Mouse (Mus musculus): ENCODE results near the gene Gpr21. TPM values are rescaled to one million over a fixed set of nuclear protein-coding genes. Genes with fewer than 3 reads are reported as not detected.
A peak's percentile ranks its signal among the peaks of the same experiment; 100 is the strongest.

Gpr21 gene
- polyA plus RNA-seq (2012; rRNA removed) = 0.10 and 0.12 TPM in 2 replicates

GRCm38 (mm10) chr2:37516030-37516710 lies at the start of gene Gpr21:
Gene Gpr21, plus strand, starts transcription at chr2:37516332.
- Histone ChIP-seq H3K27me3 (ENCODE audit: control insufficient read depth, insufficient read depth, low read length) (no peaks in the 10 kb centered on the region), H3K36me3 (ENCODE audit: control insufficient read depth, insufficient read depth, low read length) (no peaks in the 10 kb centered on the region; the same call in 1 of the 2 replicates), H3K4me3 (ENCODE audit: control insufficient read depth, low read depth, low read length) (peak within 1 kb of the TSS; percentile 70), H3K27ac (ENCODE audit: control insufficient read depth, insufficient read depth, low read depth, low read length) (no peak within 1 kb of the TSS), H3K4me1 (ENCODE audit: control insufficient read depth, insufficient read depth, low read length) (no peaks in the 10 kb centered on the region)
- no peak for TF ChIP-seq POLR2A (IDR thresholded peaks at IDR 0.05; ENCODE audit: control insufficient read depth, low read depth, low read length)

GRCm38 (mm10) chr2:37479559-37479958 lies 36.6 kb upstream of the Gpr21 start:
- TF ChIP-seq POLR2A (IDR thresholded peaks at IDR 0.05; ENCODE audit: control insufficient read depth, low read depth, low read length) = no peak
- TF ChIP-seq CTCF (IDR thresholded peaks at IDR 0.05; ENCODE audit: control insufficient read depth, insufficient read depth, insufficient replicate concordance, low read depth, low read length) = no peak
- peaks cover 4% of the 10 kb centered on the region for H3K36me3 ChIP-seq (ENCODE audit: control insufficient read depth, insufficient read depth, low read length)
- H3K4me3 ChIP-seq (ENCODE audit: control insufficient read depth, low read depth, low read length) = no peak overlapping the region
- H3K4me1 ChIP-seq (ENCODE audit: control insufficient read depth, insufficient read depth, low read length) = no peaks in the 10 kb centered on the region
- no peaks in the 10 kb centered on the region for H3K27me3 ChIP-seq (ENCODE audit: control insufficient read depth, insufficient read depth, low read length)
- no peak overlapping the region for H3K27ac ChIP-seq (ENCODE audit: control insufficient read depth, insufficient read depth, low read depth, low read length)

GRCm38 (mm10) chr2:37480039-37480438 lies 36.1 kb upstream of the Gpr21 start:
- peaks cover 4% of the 10 kb centered on the region for H3K36me3 ChIP-seq (ENCODE audit: control insufficient read depth, insufficient read depth, low read length)
- no peaks in the 10 kb centered on the region for H3K27me3 ChIP-seq (ENCODE audit: control insufficient read depth, insufficient read depth, low read length)
- no peak for TF ChIP-seq CTCF (IDR thresholded peaks at IDR 0.05; ENCODE audit: control insufficient read depth, insufficient read depth, insufficient replicate concordance, low read depth, low read length)
- TF ChIP-seq POLR2A (IDR thresholded peaks at IDR 0.05; ENCODE audit: control insufficient read depth, low read depth, low read length) = no peak
- H3K4me1 ChIP-seq (ENCODE audit: control insufficient read depth, insufficient read depth, low read length) = no peaks in the 10 kb centered on the region
- H3K4me3 ChIP-seq (ENCODE audit: control insufficient read depth, low read depth, low read length) = no peak overlapping the region
- H3K27ac ChIP-seq (ENCODE audit: control insufficient read depth, insufficient read depth, low read depth, low read length) = no peak overlapping the region

DNA sequence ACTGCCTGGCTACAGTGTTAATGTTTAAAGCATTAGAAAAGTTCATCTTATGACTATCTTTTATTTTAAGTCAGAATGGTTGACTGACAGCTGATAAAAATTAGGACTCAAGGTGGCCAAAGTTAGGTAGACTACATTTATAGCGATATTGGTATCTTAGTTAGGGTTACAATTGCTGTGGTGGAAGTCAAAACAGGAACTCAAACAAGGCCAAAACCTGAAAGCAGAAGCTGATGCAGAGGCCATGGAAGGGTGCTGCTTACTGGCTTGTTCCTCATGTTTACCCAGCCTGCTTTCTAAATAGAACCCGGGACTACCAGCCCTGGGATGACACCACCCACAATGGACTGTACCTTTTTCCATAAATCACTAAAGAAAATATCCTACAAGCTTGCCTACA lies 32.0 kb upstream of the Gpr21 start:
- peaks cover 3% of the 10 kb centered on the region for H3K36me3 ChIP-seq (ENCODE audit: control insufficient read depth, insufficient read depth, low read length)
- H3K4me1 ChIP-seq (ENCODE audit: control insufficient read depth, insufficient read depth, low read length) = no peaks in the 10 kb centered on the region
- H3K4me3 ChIP-seq (ENCODE audit: control insufficient read depth, low read depth, low read length) = no peak overlapping the region
- no peak overlapping the region for H3K27ac ChIP-seq (ENCODE audit: control insufficient read depth, insufficient read depth, low read depth, low read length)
- H3K27me3 ChIP-seq (ENCODE audit: control insufficient read depth, insufficient read depth, low read length) = no peaks in the 10 kb centered on the region
- TF ChIP-seq CTCF (IDR thresholded peaks at IDR 0.05; ENCODE audit: control insufficient read depth, insufficient read depth, insufficient replicate concordance, low read depth, low read length) = no peak

GRCm38 (mm10) chr2:37485370-37485769 lies 30.8 kb upstream of the Gpr21 start:
- peaks cover 3% of the 10 kb centered on the region for H3K36me3 ChIP-seq (ENCODE audit: control insufficient read depth, insufficient read depth, low read length)
- no peaks in the 10 kb centered on the region for H3K4me1 ChIP-seq (ENCODE audit: control insufficient read depth, insufficient read depth, low read length)
- TF ChIP-seq CTCF (IDR thresholded peaks at IDR 0.05; ENCODE audit: control insufficient read depth, insufficient read depth, insufficient replicate concordance, low read depth, low read length) = no peak
- TF ChIP-seq POLR2A (IDR thresholded peaks at IDR 0.05; ENCODE audit: control insufficient read depth, low read depth, low read length) = no peak
- no peaks in the 10 kb centered on the region for H3K27me3 ChIP-seq (ENCODE audit: control insufficient read depth, insufficient read depth, low read length)
- no peak overlapping the region for H3K27ac ChIP-seq (ENCODE audit: control insufficient read depth, insufficient read depth, low read depth, low read length)
- H3K4me3 ChIP-seq (ENCODE audit: control insufficient read depth, low read depth, low read length) = no peak overlapping the region

- Histone ChIP-seq H3K27me3 (ENCODE audit: control insufficient read depth, insufficient read depth, low read length) (no peaks in the 10 kb centered on the region), H3K4me3 (ENCODE audit: control insufficient read depth, low read depth, low read length) (no peak overlapping the region), H3K4me1 (ENCODE audit: control insufficient read depth, insufficient read depth, low read length) (no peaks in the 10 kb centered on the region), H3K36me3 (ENCODE audit: control insufficient read depth, insufficient read depth, low read length) (peaks cover 3% of the 10 kb centered on the region), H3K27ac (ENCODE audit: control insufficient read depth, insufficient read depth, low read depth, low read length) (no peak overlapping the region)
- no peak for TF ChIP-seq POLR2A (IDR thresholded peaks at IDR 0.05; ENCODE audit: control insufficient read depth, low read depth, low read length)
- TF ChIP-seq CTCF (IDR thresholded peaks at IDR 0.05; ENCODE audit: control insufficient read depth, insufficient read depth, insufficient replicate concordance, low read depth, low read length) = no peak
Observed at GRCm38 (mm10) chr2:37486408-37486807, 29.7 kb upstream of the Gpr21 start.

- Histone ChIP-seq H3K27me3 (ENCODE audit: control insufficient read depth, insufficient read depth, low read length) (no peaks in the 10 kb centered on the region), H3K36me3 (ENCODE audit: control insufficient read depth, insufficient read depth, low read length) (peaks cover 1% of the 10 kb centered on the region)
- TF ChIP-seq POLR2A (IDR thresholded peaks at IDR 0.05; ENCODE audit: control insufficient read depth, low read depth, low read length) (no peak), CTCF (IDR thresholded peaks at IDR 0.05; ENCODE audit: control insufficient read depth, insufficient read depth, insufficient replicate concordance, low read depth, low read length) (no peak)
Observed at GRCm38 (mm10) chr2:37488956-37489355, 27.2 kb upstream of the Gpr21 start.

More at GRCm38 (mm10) chr2:37488956-37489355, 27.2 kb upstream of the Gpr21 start:
- Histone ChIP-seq H3K4me3 (ENCODE audit: control insufficient read depth, low read depth, low read length) (no peak overlapping the region), H3K4me1 (ENCODE audit: control insufficient read depth, insufficient read depth, low read length) (no peaks in the 10 kb centered on the region), H3K27ac (ENCODE audit: control insufficient read depth, insufficient read depth, low read depth, low read length) (no peak overlapping the region)
